Mouse (Mus musculus) gastrocnemius, postnatal 36 days (tissue): ENCODE measurements around the gene Flot2. TPM values are rescaled to one million over a fixed set of nuclear protein-coding genes. Genes with fewer than 3 reads are reported as not detected.

Experiments used
- DNase-seq, 2 experiments: peaks; one replicate each; pipeline ENCODE4 v3.0.0; 2022
- intact Hi-C: fragments of 180-260 bp; cut with DNase I; formaldehyde crosslinking; loops from one replicate; pipeline ENCODE4 v1.15.1; 2025
- total RNA-seq, 2 experiments: library from RNA; stranded (reverse); gene quantifications; 2 replicates each; pipeline ENCODE4 v1.2.3; 2021

Gene Flot2
- total RNA-seq, 2 experiments from 2014 or later, result 51.7 to 55.6 TPM

- no peak for DNase-seq
- intact Hi-C loops, result no loop called here
Measured at GRCm38 (mm10) chr11:78056946-78057345, 19.2 kb downstream of the Flot2 start.

DNA sequence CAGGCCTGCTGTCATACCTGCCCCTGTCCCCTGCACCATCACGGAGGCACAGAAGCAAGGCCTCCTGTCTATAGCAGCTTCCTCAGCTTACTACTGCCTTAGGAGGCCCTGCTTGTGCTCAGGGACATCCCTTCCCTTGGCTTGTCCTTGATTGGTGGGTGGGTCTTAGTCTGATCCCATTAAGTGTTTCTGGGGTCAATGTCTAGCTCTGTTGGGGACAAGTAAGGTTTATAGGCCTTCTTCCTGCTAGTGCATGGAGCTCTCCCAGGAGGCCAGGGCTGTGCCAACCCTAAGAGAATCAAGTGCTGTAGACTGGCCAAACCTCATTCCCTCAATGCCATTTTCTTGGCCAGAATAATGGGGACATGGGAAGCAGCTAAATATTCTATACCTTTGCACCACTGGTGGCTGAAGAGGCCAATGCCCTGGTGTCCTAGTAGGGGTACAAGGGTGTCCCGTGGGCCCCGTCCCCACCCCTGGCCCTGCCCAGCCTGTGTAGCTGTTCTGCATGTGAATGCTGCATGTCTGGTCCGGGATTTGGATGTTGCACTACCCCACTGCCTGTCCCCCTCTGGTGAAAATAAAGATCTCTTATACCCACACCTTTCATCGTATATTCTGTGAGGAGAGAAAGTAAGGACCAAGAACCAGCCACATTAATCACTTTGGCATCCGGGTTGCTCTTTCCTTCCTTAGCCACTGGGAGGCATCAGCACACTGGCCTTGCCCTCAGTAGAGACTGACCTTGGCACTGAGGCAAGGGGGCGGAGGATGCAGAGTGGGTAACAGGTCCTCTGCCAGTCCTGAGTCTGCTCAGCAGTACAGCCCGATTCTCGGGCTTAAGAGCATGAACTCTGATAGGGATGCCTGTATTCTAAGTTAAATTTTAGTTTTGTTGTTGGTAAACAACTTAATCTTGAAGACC is 22.4 kb downstream of the Flot2 start:
- intact Hi-C loops, result loop anchor here (2.0 kb wide), 1 partner anchor 119 kb away; no protein-coding TSS in a partner anchor
- peak; percentile 48 to 80 for DNase-seq

- DNase-seq, result no peak
- intact Hi-C loops, result no loop called here
Measured at GRCm38 (mm10) chr11:78062563-78062962, 24.8 kb downstream of the Flot2 start.

DNA sequence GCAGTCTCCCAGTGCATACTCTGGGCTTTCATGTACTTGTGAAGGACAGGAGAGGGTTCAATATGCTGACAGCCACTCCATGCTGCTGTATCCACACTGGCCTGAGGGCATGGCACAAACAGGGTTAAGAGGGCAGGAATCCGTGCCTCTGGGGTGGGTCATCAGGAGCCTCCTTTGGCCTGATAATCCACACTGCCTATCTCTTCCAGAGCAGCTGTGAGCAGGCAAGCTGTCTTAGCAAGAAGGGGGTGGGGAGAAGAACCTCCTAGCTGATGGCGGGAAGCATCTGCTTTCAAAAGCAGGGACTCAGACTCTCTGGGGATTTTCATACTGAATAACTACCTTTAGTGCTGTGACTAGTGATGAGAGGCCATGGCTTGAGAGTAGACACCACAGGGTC is 28.2 kb downstream of the Flot2 start:
- intact Hi-C loops, result no loop called here
- no peak for DNase-seq

- intact Hi-C loops, result no loop called here
- no peak for DNase-seq
Measured at GRCm38 (mm10) chr11:78066641-78067040, 28.9 kb downstream of the Flot2 start.

DNA sequence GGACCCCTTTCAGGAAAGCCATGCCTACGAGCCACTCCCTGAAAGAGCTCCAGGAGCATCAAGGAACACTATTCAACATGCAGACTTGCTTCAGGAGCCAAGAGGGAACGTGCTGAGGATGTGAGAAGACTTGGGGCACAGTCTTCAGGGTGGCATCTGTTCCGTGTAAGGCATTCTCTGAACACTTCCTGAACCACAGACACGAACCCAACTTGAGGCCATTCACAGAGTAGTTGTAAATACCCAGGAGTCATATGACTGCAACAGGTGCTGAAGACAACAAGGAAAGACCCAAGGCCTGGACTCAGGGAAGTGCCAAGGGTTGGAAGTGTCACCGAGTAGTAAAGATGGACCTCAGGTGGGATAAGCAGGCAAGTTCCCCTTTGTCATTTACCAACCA is 29.8 kb downstream of the Flot2 start:
- intact Hi-C loops, result no loop called here
- no peak for DNase-seq

DNA sequence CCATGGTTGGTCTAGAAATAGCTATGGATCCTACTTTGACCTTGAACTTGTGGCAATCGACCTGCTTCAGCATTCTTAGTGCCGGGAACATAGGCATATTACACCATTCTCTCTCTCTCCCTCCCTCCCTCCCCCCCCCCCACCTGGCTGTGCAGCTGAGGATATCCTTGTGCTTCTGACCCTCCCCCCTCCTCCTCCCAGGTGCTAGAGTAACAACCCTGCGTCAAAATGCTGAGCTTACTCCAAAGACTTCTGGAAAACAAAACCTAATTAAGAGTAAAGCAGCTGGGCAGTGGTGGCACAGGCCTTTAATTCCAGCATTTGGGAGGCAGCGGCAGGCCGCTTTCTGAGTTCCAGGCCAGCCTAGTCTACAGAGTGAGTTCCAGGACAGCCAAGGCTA is 31.4 kb downstream of the Flot2 start:
- intact Hi-C loops, result no loop called here
- DNase-seq, result no peak

DNA sequence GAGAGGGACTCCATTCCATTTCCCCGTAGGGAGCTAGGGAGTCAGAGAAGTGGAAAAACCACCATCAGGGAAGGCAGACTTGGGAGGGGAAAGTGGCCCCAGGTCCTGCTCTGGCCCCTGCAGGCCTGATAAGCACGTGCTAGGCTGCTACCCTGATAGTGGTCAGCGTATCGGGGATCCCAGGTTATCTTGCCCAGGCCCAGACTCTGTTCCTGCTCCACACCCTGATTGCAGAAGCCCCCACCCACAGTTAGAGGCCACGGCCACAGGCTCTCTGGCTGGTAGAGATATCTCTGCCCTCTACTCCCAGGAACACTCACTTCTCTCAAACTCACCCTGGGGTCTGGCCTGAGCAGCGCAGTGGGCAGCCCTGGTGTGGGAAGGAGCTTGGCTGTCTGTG is 31.9 kb downstream of the Flot2 start:
- DNase-seq, result no peak
- intact Hi-C loops, result no loop called here

GRCm38 (mm10) chr11:78071938-78072337 is 34.2 kb downstream of the Flot2 start:
- DNase-seq, result no peak
- intact Hi-C loops, result no loop called here

GRCm38 (mm10) chr11:78072425-78073130 is 34.8 kb downstream of the Flot2 start:
- intact Hi-C loops, result no loop called here
- DNase-seq, result no peak

DNA sequence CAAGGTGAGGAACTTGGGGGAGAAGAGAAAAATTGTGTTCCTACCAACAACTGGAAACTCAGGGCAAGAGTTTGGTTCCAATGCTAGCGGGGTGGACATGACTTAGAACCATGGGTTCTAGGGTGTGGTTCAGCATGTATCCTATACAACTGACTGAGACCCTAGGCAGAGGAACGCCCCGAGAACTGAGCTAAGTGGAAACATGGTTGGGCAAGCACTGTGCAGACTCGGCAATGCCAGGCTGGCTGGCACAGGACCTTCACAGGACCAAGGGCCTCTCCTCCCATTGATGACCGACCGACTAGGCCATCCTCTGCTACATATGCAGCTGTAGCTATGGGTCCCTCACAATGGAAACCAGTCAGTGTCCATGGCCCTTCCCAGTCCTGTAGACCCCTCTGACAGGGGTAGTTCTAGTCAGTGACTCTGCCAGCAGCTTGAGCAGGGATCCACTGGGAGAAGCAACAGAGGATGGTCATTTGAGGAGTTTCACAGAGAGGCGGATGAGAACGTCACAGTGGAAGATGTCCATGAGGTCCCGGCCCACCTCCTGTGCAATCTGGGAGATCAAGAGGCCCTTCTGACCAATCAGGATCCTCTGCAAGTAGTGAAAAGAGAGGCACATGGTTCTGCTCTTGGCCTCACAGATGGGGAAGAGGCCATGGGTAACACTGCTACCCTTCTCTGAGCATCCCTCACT is 36.0 kb downstream of the Flot2 start:
- DNase-seq, result no peak
- intact Hi-C loops, result no loop called here

DNA sequence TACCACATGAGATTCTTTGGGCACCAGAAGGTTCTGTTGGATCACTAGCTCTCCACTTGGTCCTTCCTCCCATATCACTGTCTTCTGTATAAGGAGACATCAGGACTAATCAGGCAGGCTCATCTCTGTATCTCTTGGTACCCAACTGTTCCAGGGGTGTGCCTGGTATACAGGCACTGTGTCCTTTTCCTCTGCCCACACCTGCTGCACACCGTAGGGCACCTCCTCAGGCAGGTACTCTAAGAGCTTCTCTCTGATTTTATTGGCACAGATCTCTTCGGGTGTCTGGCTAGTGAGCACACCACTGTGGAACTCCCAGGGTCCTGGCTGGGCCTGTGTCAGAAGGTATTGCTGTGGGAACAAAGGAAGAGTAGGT is 36.5 kb downstream of the Flot2 start:
- no peak for DNase-seq
- intact Hi-C loops, result no loop called here

GRCm38 (mm10) chr11:78074666-78075065 is 36.9 kb downstream of the Flot2 start:
- intact Hi-C loops, result no loop called here
- no peak for DNase-seq

DNA sequence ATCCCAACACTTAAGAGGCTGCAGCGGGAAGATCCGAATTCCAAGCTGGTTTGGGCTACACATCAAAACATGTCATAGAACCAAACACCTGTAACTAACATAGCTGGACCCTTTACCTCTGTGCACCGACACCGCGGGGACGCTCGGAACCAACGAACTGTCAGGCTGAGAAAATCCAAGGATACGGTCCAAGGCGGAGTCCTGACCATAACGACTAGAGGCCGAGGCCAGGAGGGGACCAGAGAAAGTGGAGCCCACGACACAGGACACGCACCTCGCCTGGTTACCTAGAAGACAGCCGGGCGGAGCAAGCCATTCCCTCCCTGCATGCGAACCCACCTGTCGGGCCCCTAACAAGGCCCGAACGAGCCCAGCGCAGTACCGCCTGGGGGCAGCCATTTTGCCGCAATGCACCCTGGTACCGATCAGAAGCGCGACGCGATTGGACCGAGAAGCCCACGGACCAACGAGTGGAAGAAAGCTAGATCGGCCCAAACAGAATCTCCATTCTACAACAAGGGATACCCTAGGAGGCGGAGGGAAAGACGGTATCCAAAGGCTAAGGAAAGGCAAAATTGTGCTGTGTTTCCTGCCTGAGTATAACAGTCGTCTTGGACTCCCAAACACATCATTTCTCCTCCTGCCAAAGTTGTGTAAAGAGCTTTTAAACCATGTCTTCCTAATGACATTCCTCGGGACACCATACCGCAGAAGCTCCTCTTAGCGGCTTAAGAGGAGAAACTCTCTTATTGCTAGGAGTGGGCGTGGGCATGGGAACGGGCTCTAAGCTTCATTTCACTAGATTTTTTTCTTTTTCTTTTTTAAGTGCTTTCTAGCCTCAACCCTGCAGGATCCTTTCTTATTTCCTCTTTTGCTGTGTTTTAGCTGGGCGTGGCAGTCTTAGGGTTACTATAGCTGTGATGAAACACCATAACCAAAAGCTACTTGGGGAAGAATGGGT is 42.5 kb downstream of the Flot2 start, which contains the start of gene Eral1:
Eral1 (minus strand) TSS at position 423 of the 961 bp plus-strand sequence.
- intact Hi-C loops, result loop anchor here (5.0 kb wide), 1 partner anchor 47 kb away; no protein-coding TSS in a partner anchor

GRCm38 (mm10) chr11:78083595-78083994 is 45.9 kb downstream of the Flot2 start:
- intact Hi-C loops, result loop anchor here (5.0 kb wide), 1 partner anchor 44 kb away; no protein-coding TSS in a partner anchor

More for the DNA sequence above, 42.5 kb downstream of the Flot2 start, which contains the start of gene Eral1:
- peak; percentile 70 to 71 for DNase-seq

DNA sequence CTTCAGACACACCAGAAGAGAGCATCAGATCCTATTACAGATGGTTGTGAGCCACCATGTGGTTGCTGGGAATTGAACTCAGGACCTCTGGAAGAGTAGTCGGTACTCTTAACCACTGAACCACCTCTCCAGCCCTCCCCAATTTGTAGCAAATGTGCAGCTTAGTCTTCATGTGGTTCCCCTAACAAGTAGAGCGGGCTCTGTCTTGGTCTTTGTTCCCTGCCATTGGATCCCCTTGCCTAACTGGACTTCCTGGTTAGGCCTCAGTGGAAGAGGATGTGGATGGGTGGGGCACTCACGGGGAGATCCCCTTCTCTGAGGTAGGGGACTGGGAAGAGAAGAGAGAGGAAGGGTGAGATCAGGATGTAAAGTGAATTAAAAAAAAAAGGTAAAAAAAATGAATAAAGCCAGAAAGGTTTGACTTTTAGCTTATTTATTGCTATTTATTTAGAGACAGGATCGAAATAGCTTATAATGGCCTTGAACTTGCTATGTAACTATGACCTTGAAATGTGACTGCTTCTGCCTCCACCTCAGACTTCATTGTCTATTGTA is 49.3 kb downstream of the Flot2 start:
- no peak for DNase-seq

More at GRCm38 (mm10) chr11:78083595-78083994, 45.9 kb downstream of the Flot2 start:
- DNase-seq, result no peak

DNA sequence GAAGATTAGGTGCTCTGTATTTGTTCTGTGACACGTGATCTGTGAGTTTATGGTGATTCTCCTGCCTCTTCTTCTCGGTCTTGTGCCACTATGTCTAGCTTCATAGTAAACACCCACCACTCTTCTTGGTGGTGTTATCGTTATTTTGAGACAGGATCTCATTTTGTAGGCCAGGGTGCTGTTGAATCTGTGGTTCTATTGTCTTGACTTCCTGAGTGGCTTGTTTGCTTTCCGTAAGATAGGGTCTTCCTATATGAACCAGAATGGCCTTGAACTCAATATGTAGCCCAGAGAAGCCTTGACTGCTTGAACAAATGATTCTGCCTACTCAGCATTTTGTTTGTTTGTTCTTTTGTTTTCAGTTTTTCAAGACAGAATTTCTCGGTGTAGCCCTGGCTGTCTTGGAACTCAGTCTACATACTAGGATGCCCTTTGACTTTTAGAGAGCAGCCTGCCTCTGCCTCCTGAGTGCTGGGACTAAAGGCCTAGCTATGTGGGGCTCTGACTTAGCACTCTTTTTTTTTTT is 50.1 kb downstream of the Flot2 start:
- intact Hi-C loops, result no loop called here
- no peak for DNase-seq

More for the DNA sequence above, 49.3 kb downstream of the Flot2 start:
- intact Hi-C loops, result no loop called here

- intact Hi-C loops, result no loop called here
- no peak for DNase-seq
Measured at GRCm38 (mm10) chr11:78094137-78094503, 56.4 kb downstream of the Flot2 start.
